In the genomic region with DNA sequence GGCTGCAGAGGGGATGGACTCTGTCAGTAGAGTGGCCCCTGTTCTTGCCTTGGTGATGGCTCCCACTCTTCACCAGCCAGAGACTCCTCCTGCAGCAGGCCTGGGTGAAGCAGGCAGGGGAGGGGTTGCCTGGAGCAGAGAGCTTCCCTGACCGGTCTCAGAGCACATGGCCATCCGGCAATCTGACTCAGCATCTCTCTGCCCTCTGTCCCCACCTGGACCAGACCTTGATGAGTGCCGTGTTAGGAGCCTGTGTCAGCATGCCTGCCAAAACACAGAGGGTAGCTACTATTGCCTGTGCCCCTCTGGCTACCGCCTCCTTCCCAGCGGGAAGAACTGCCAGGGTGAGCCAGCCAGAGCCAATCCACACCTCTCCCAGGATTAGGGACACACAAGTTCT, we compare ENCODE assay signal across 19 mouse cellular contexts. TPM values are rescaled to one million over a fixed set of nuclear protein-coding genes. Genes with fewer than 3 reads are reported as not detected.
DNase-seq lines count a peak whose midpoint lies in the region; ATAC-seq and TF ChIP-seq lines count a peak whose summit lies in the region.
"Had no signal": no experiment of that assay in that cellular context is flagged by ENCODE, and none has a peak within 500 bp of the region (broad histone marks: within the 10 kb centered on the region; RNA-seq: fewer than 3 reads in every experiment).

No protein-coding gene starts in this region.

- H3K4me2 ChIP-seq in liver, embryonic 15.5 days = peak overlapping the region; percentile 1; the same call in 1 of the 2 replicates
- no peak overlapping the region for H3K4me2 ChIP-seq in liver, embryonic 11.5 days
- H3K4me2 ChIP-seq in midbrain, embryonic 14.5 days (ENCODE audit: low read length) = no peak overlapping the region
- H3K4me2 ChIP-seq: hindbrain, embryonic 14.5 days; lung, embryonic 14.5 days had no signal

- peak overlapping the region; percentile 85 for H3K27ac ChIP-seq in liver, embryonic 15.5 days (replicated peaks)
- no peak overlapping the region for H3K27ac ChIP-seq in liver, embryonic 11.5 days (ENCODE audit: low read depth, low read length)
- no peak overlapping the region for H3K27ac ChIP-seq in midbrain, embryonic 14.5 days (replicated peaks; ENCODE audit: low read depth, low read length)
- H3K27ac ChIP-seq: gastrocnemius, adult 2 months; heart, adult 2 months; hindbrain, embryonic 14.5 days; limb, embryonic 10.5 days; midbrain, embryonic 10.5 days had no signal

- H3K4me3 ChIP-seq in liver, embryonic 15.5 days (replicated peaks) = no peak overlapping the region
- no peak overlapping the region for H3K4me3 ChIP-seq in liver, embryonic 11.5 days (ENCODE audit: low read depth, low read length)
- H3K4me3 ChIP-seq in E14TG2a.4 (replicated peaks; ENCODE audit: low read length) = peak overlapping the region; percentile 35; the same call in 1 of the 2 replicates
- H3K4me3 ChIP-seq in midbrain, embryonic 14.5 days (replicated peaks; ENCODE audit: low read depth, low read length) = no peak overlapping the region
- H3K4me3 ChIP-seq: gastrocnemius, adult 2 months; heart, adult 2 months; limb, embryonic 10.5 days; midbrain, embryonic 10.5 days had no signal

- H3K9me3 ChIP-seq in liver, embryonic 15.5 days (replicated peaks) = no peaks in the 10 kb centered on the region
- no peaks in the 10 kb centered on the region for H3K9me3 ChIP-seq in liver, embryonic 11.5 days (ENCODE audit: control insufficient read depth, low read length)
- H3K9me3 ChIP-seq in E14TG2a.4 (ENCODE audit: low read length) = no peaks in the 10 kb centered on the region
- H3K9me3 ChIP-seq in midbrain, embryonic 14.5 days (ENCODE audit: control insufficient read depth, low read length) = no peaks in the 10 kb centered on the region
- H3K9me3 ChIP-seq: G1E; limb, embryonic 10.5 days; midbrain, embryonic 10.5 days had no signal

- no peaks in the 10 kb centered on the region for H3K36me3 ChIP-seq in liver, embryonic 15.5 days (replicated peaks)
- no peaks in the 10 kb centered on the region for H3K36me3 ChIP-seq in liver, embryonic 11.5 days (ENCODE audit: control insufficient read depth, insufficient read depth, low read length)
- peaks cover 5% of the 10 kb centered on the region for H3K36me3 ChIP-seq in E14TG2a.4 (ENCODE audit: insufficient read depth, low read length)
- H3K36me3 ChIP-seq in midbrain, embryonic 14.5 days (ENCODE audit: control insufficient read depth, insufficient read depth, low read length) = no peaks in the 10 kb centered on the region
- H3K36me3 ChIP-seq: G1E; limb, embryonic 10.5 days; midbrain, embryonic 10.5 days had no signal

- DNase-seq in liver, embryonic 11.5 days (ENCODE audit: low spot score) = no peak
- peak; percentile 81 for DNase-seq in gonadal fat pad, adult 2 months (ENCODE audit: low read depth)
- peak; percentile 65 for DNase-seq in kidney, postnatal 14 days
- DNase-seq in ovary, postnatal 14 days (ENCODE audit: low spot score) = no peak
- no peak for DNase-seq in heart, adult 18-20 months
- DNase-seq in midbrain, embryonic 14.5 days = no peak
- DNase-seq: adrenal gland, adult 8-10 months; cerebellum, adult 9-10 months; gastrocnemius, adult 2 months; heart, adult 2 months; lung, embryonic 14.5 days; thymus, postnatal 36 days had no signal

- peaks cover 35% of the 10 kb centered on the region for H3K4me1 ChIP-seq in liver, embryonic 15.5 days (replicated peaks)
- peaks cover 15% of the 10 kb centered on the region for H3K4me1 ChIP-seq in liver, embryonic 11.5 days (replicated peaks; ENCODE audit: control insufficient read depth, insufficient read depth, low read length)
- peaks cover 74% of the 10 kb centered on the region for H3K4me1 ChIP-seq in E14TG2a.4 (replicated peaks; ENCODE audit: low read depth, low read length)
- 0 out of 2 replicates have a peak, but pooled peaks cover 4% of the 10 kb centered on the region for H3K4me1 ChIP-seq in midbrain, embryonic 14.5 days (ENCODE audit: control insufficient read depth, insufficient read depth, low read length)

- no peak for ATAC-seq in liver, embryonic 15.5 days (ENCODE audit: insufficient read depth)
- ATAC-seq in liver, embryonic 11.5 days (replicated peaks; ENCODE audit: low FRiP score) = no peak
- no peak for ATAC-seq in midbrain, embryonic 14.5 days (ENCODE audit: low FRiP score, low TSS enrichment)
- ATAC-seq: forebrain, embryonic 16.5 days had no signal

- no peak for TF ChIP-seq CTCF in E14TG2a.4 (conservative IDR thresholded peaks at IDR 0.05; ENCODE audit: low read length)

- H3K27me3 ChIP-seq in liver, embryonic 15.5 days = peaks cover 29% of the 10 kb centered on the region
- H3K27me3 ChIP-seq in liver, embryonic 11.5 days (replicated peaks; ENCODE audit: control insufficient read depth, insufficient read depth, low read length) = peaks cover 46% of the 10 kb centered on the region
- H3K27me3 ChIP-seq in E14TG2a.4 (ENCODE audit: insufficient read depth, low read length) = peaks cover 62% of the 10 kb centered on the region
- peaks cover 35% of the 10 kb centered on the region for H3K27me3 ChIP-seq in midbrain, embryonic 14.5 days (ENCODE audit: control insufficient read depth, insufficient read depth, low read length)

- no peak overlapping the region for H3K9ac ChIP-seq in liver, embryonic 15.5 days
- no peak overlapping the region for H3K9ac ChIP-seq in liver, embryonic 11.5 days (ENCODE audit: low read depth, low read length)
- no peak overlapping the region for H3K9ac ChIP-seq in midbrain, embryonic 14.5 days (replicated peaks; ENCODE audit: low read length)
- H3K9ac ChIP-seq: hindbrain, embryonic 14.5 days; lung, embryonic 14.5 days had no signal

- WGBS in liver, embryonic 15.5 days (ENCODE audit: insufficient replicate concordance) = 49% methylated on average over 5 of the region's 5 CpGs
- 37% methylated on average over 5 of the region's 5 CpGs for WGBS in liver, embryonic 11.5 days
- 56% methylated on average over 5 of the region's 5 CpGs for WGBS in midbrain, embryonic 14.5 days

RNA-seq across cellular contexts. Expression of a gene that starts 11.5 kb away (rescaled TPM):
- polyA plus RNA-seq in liver, embryonic 15.5 days (2015; fragmentation: Nextera tagmentation; extraction: Ambion mirVana) = 232 and 321 TPM in 2 replicates
- 65.1 and 72.4 TPM in 2 replicates for polyA plus RNA-seq in liver, embryonic 11.5 days (2014; fragmentation: Nextera tagmentation; extraction: Ambion mirVana)
- 21.9 and 29.2 TPM in 2 replicates for polyA plus RNA-seq in gonadal fat pad, adult 2 months (2012; rRNA removed)
- total RNA-seq in heart, adult 18-20 months (2021) = 1 to 10 TPM; 5.2 to 7.6 TPM
- 7.4 and 8.5 TPM in 2 replicates for polyA plus RNA-seq in midbrain, embryonic 14.5 days (2014; fragmentation: Nextera tagmentation; extraction: Ambion mirVana)
- total RNA-seq: G1E had no signal
- polyA plus RNA-seq: G1E had no signal

Comparison
In these comparisons a context has a peak if more than half of its experiments do, and no peak if none do; other contexts are left out.
1. DNase-seq: peak in gonadal fat pad, adult 2 months (single experiment) and kidney, postnatal 14 days (single experiment); none in liver, embryonic 11.5 days (single experiment), ovary, postnatal 14 days (single experiment), heart, adult 18-20 months (0 of 2) and midbrain, embryonic 14.5 days (single experiment).